Mouse (Mus musculus) monocyte, adult 5-6 weeks (primary cell): ENCODE data around the gene Golt1b. TPM values are rescaled to one million over a fixed set of nuclear protein-coding genes. Genes with fewer than 3 reads are reported as not detected.

Source experiments
- ATAC-seq: fragments of 153-309, 156-312 bp; replicated peaks from 2 replicates; pipeline ENCODE4 v1.8.0; 2017; ENCODE audit warnings: mild to moderate bottlenecking; ENCODE audit not compliant: low TSS enrichment, insufficient number of reproducible peaks, severe bottlenecking, poor library complexity, low FRiP score
- total RNA-seq: library from RNA; stranded (forward); fragments of 200-1000, 200-491, 200-594 nt; gene quantifications from 3 replicates; pipeline ENCODE4 v1.2.3, GENCODE M21; 2017

Golt1b gene
- total RNA-seq, 1 experiment from 2014 or later, result 30.3 TPM

DNA sequence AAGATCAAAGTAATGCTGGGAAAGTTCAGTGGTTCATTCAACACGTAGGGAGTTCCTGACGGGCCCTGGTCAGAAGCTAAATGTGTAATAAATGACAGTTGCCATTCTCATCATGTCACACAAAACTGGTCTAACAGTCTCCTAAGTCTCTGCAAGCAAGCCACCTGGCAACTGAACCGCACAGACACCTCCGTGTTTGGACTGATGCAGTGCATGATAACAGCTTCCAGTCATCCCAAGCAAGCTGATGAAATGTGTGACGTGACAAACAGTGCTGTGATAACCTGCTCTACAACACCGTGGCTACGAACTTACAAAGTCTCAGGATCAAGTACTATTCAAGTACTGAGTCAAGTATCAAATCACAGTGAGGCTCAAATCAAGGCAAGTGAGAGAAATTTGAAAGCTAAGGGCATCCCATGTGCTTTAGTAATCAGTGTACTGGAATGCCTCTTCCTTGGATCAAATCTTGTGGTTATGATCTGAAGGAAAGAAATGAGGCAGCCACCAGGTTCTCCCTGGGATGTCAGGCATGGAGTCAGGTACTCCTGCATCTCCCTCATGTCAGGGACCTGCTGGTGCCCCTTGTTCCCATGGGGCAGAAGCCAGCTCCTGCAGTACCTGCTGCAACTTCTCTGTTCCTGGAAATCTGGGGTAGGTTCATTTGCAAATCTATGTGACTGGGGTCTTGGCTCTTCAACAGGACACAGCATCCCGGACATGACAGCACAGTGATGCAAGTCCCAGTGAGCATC lies 8.3 kb upstream of the Golt1b start:
- ATAC-seq, result no peak

DNA sequence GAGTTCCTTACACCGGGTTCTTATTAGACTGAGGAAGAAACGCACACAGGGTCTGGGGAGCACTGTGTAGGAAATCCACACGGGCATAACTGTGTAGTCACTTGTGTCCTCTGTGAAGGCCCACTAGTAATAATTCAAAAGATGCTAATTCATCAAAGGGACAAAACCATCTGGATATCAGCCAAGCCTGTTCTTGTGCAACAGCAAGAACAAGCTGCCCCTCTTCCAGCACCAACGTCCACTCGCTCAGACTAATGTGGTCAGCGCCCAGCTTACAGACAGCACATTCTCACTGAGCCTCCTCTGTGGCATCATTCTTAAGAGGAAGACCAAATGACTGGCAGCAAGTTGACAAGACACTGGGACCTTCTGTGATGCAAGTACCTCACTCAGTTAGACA lies 7.1 kb upstream of the Golt1b start:
- ATAC-seq, result no peak

DNA sequence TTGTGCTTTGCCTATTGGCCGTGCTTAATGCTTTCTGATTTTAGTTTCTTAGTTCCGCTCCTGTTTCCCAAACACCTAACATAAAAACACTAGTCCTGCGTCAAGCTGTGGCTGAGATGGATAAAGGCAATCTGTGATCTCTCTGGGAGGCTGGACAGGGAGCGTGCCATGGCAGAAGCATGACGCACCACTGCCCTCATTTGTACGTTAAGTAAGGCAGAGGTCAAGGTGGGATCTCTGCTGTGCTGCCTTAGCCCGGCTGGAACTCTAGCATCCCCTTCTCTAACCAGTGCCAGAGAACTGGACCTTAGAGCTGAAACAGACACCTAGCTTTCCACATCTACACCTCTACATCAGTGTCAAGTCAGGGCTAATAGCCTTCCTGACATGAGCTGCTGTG lies 5.4 kb upstream of the Golt1b start:
- ATAC-seq, result no peak

DNA sequence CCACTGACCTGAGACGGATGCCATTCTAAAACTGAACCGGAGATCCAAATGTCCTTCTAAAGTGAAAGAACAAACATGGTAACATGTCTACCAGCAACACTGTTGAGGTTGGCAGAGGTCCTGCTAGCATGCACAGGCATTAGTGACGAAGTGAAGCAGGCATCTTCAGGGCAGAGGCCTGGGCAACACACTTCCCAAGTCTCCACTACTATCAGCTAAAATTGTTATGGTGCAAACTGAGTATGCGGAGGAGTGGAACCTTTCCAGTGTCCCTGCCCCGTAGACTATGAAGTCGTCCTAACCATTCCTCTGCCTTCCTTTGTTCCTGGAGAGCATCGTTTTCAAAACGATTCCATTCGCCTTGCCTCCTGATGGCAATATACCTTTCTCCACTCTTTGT lies 2.5 kb upstream of the Golt1b start:
- ATAC-seq, result no peak

DNA sequence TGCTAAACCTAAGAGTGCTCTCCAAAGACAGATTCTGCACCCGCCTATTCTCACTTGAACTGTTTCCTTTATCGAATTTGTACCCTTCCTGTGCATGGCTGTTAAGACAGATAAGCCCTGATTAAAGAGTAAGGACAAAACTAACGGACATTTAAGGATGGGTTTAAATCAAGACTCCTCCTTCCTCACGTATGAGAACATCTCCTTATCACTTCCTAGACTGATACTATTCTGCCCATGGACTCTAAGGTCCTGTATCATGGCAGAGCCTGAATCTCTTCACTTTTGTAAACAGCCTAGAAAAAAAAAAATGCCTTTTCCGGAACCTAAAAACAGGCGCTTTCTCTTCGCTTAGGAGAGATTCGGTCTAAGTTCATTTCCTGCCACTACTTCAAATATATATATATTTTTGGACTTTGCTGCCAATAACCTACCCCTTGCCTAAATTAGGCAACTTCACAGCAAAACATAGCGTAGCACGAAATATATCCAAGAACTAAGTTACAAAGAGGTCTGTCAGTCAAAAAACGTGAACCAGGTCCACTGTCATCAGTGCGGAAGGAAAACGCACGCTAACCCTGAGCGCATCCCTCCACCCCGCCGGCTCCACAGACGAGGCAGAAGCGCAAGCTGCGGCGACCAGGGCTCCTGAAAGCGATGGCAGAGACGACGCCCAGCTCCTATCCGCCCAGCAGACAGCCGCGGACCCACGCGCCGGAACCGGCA lies 573 bp upstream of the Golt1b start:
- ATAC-seq, result no peak

DNA sequence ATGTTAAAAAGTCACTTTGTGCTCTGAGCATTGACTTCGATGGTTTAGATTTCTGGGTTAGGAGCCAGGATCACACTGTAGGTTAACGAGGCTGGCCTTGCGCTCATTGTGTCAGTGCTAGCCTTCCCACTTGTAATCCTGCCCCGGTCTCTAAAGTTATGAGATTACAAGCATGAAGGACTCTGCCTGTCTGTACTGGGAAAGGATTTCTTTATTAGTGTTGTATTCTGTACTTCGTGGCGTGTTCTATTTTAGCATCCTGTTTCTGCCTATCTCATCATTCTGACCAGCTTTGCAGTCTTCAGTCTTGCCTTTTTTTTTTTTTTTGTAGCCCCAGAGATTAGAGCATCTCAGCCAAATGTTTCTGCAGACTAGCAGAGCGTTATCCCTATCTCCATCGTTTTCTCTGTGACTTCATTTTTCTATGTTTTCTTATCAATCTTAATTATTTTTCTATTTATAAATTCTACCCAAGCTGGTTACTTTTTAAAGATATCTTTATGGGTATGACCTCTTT lies 792 bp downstream of the Golt1b start:
- no peak for ATAC-seq

DNA sequence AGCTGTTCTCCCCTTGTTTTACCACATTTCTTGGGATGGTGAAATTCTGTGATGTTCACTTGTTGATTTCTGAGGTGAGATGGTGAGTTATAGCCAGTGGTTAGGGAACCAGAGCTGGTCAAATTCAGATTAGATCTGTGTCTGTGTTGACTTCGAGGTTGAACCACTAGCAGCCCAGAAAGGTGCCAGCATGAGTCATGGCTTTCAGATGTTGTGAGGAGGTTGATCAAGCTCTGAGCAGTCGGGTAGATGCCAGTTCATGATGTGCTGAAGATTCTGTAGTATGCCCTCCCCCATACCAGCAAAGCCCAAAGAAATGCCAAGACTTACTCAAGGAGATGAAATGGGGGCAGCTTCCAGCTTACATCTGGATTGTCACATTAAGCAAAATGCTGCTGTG lies 2.1 kb downstream of the Golt1b start:
- ATAC-seq, result no peak

DNA sequence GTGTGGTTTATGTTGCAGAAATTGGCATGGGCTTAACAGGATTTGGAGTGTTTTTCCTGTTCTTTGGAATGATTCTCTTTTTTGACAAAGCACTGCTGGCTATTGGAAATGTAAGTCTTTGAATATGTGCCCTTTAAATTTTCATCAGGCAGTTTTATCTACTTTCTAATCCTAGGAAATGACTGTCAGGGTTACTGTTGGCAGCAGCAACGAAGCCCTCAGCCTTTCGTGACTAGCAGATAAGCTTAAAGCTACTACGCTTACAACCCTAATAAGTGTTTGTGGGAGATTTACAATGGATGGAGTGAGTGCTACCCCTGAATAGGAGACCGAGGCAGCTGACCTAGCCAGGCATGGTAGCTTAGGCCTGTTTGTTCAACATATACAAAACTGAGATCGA lies 5.3 kb downstream of the Golt1b start:
- no peak for ATAC-seq

DNA sequence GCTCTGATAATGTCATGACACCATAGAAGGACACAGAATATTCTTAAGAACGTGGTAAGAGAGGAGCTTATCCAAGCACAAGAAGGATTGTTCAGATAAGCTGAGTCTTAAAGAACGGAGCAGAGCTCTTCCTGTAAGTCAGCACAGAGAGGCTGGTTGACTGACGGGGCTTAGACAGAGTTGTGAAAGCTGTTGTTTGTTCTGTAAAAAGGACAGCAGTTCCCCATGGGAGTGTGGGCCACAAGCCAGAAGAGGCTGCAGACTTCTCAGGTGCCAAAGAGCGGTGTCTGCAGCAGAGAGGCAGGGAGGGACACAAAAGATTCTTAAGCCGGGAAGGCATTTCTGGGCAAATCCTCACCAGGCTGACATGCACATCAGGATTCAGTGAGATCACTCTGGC lies 7.6 kb downstream of the Golt1b start:
- no peak for ATAC-seq

DNA sequence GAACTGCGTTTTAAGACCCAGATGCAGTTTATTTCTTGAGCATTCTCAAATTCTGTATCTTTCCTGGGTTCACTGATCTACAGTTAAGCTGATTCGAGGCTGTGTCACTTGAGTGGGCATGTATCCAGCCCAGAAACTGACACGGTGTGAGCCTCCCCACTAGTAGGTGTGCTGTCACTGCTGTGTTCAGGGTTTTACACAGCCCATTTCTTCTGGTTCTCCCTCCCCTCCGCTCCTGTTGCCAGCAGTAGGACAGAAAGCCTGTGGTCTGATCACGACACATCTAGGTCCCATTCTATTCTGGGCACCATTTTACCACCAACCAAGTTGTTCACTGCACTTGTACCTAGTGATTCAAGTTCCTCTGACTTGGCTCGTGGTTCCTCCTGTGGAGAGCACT lies 8.7 kb downstream of the Golt1b start:
- ATAC-seq, result no peak

DNA sequence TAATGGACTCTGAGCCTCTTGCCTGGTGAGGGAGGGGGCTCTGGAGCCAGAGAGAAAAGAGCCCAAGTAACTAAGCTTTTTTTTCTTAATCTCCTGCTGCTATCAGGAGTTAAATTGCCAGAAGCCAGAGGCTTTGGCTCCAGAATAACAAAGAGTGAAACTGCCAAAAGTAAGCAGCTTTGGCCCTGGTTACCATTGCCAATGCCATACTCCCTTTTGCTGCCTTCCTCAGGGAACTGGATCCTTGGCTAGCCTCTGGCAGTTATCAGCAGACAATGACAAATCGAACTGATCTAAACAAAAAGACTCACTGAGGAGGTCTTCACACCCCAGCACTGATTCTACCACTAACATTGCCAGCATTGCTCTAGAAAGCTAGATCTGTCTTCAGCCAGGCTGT lies 24.1 kb downstream of the Golt1b start:
- ATAC-seq, result no peak

DNA sequence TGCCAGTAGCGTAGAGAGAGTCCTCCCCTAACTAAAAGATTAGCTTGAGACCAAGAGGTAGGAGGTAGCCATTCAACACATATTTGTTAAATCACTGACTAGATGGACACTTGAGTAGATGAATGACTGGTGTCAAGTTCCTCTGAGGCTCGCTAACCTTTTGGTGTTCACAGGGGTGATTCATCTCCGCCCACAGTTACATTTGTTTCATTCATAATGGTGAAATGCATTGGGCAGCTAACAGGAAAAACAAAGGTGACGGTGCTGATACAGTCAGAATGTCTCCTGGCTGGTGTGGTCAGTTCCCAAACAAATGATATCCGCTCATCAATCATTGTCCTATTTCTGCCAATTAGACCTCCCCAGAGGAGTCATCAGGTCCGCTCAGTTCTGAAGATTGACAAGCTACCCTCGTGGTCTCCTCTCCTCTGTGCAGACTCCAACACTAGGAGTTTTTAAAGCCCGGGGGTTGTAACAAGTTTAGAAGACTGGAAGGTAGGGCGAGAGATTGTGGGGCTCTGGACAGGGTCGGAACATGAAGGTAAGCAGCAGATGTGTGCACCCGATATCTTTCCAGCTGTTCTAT lies 26.0 kb downstream of the Golt1b start, which contains the start of gene Spx:
Gene Spx, plus strand, starts transcription at position 536 of the 586 bp plus-strand sequence.
- no peak for ATAC-seq

DNA sequence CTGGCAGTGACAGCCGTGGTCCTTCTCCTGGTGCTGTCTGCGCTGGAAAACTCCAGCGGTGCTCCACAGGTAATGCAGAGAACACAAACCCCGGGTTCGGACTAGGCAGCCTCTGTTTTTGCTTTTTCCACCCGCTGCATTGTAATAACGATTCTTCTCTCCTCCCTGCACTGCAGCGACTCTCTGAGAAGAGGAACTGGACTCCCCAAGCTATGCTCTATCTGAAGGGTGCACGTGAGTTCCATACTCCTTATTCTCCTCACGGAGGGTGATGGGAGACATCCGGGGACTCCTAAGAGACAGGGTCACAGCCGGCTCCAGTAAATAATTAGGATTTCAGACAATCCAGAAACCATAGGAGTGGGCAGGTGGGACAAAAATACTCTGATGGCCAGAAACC lies 26.8 kb downstream of the Golt1b start:
- no peak for ATAC-seq

DNA sequence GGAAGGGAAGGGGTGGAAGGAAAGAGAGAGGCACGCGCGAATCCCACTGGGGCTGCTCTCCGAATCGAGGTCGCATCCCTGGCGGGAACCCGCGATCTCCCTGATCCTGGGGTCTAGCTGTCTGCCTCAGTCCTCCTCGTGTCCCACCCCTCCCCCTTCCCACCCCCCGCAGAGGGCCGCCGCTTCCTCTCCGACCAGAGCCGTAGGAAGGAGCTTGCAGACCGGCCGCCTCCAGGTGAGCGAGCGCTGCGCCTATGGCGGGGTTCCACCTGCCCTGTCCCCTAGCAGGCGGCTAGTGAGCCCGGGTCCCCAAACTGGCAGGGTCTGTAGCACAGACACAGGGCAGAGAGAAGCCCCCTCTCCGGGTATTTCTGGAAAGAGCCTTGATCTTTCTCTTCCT lies 27.6 kb downstream of the Golt1b start:
- ATAC-seq, result no peak

DNA sequence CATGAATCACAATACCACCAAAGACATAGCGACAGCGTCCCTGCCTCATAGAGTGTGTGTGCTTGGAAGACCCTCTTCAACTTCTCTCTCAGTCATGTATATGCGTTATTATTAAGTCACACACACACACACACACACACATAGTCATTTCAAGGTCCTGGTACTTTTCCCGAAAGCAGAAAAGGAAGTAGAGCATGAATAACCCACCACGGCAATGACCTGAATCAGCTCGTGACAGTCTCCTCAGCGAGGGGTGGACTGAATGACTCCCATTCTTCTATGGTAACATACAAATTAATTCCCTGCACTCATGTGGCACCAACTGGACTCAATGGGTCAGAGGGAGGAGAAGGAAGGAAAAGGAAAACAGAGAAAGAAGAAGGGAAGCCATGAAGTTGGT lies 38.0 kb downstream of the Golt1b start:
- ATAC-seq, result no peak

DNA sequence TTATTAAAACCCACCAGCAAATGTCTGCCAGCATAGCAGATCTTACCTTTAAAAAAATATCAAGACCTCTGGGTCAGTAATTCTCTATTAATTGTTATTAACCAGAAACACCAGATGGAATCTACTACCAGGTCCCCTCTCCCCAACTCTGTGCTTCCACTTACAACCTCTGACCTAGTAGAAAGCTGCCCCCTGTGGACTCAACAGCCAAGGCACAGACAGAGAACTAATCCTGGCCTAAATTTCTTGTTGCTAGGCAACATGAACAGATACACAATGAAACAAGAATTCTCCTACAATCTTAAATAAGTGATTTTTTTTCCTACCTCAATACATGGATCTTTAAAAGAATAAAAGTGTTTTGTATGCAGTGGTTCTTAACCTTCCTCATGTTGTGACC lies 42.1 kb downstream of the Golt1b start:
- no peak for ATAC-seq

DNA sequence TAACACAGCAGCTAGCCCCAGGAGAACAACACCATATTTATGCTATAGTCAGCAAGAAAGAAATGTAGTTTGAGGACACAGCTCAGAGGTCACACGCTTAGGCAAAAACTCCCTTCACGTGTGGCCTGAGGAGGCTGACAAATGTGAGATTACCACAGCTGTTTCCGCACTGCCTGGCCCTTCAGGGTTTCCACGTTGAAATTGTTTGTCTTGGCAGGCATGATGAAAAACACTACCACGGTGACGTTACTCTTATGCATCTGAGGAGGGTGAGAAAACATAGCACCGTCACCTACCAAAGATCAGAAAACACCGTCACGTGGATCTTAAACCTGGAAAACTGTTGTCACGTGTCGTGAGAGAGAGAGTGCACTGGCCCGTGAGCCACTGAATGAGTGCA lies 64.4 kb downstream of the Golt1b start:
- no peak for ATAC-seq

DNA sequence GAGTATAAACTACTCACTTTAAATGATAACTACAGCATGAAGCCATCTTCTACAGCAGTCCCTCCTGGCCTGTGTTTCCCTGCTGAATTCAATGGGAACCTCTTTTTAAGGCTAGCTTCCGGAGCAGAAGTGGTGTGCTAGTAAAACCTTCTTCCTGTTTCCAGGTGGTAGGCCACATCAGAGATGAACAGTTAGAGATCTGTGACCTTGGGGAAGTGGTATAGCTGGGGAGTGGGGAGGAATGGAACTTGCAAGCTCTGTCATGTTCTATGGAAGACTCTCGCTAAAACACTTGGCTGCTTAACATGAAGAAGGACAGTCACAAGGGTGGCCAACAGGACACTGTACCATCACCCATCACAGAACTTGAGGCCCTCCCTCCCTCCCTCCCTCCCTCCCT lies 66.3 kb downstream of the Golt1b start:
- ATAC-seq, result no peak
